Mouse (Mus musculus): ENCODE measurements around the gene Uprt.

DNA sequence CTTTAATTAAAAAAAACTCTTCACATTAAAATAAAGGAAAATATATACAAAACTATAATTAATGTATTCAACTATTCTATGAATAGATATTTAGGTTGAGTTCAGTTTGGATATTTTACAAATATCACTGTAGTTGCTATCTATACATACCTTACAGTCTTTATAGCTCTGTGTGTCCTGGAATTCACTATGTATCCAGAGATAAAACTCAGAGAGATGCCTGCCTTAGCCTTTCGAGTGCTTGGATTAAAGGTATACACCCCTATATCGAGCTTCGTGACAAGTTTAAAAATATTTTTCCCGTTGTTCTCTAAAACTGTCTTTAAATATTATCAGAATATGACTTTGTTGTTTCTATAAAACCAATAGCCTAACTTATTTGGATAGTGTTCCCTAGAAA is 60.0 kb downstream of the Uprt start:
- TF ChIP-seq POLR2A (IDR thresholded peaks at IDR 0.05; ENCODE audit: borderline replicate concordance, low read depth, low read length) (no peak), CTCF (IDR thresholded peaks at IDR 0.05; ENCODE audit: low read depth, low read length) (no peak)

Data from bone marrow macrophage, adult 2 months (primary cell).